ENCODE assay signal across 16 mouse cellular contexts in the genomic region with DNA sequence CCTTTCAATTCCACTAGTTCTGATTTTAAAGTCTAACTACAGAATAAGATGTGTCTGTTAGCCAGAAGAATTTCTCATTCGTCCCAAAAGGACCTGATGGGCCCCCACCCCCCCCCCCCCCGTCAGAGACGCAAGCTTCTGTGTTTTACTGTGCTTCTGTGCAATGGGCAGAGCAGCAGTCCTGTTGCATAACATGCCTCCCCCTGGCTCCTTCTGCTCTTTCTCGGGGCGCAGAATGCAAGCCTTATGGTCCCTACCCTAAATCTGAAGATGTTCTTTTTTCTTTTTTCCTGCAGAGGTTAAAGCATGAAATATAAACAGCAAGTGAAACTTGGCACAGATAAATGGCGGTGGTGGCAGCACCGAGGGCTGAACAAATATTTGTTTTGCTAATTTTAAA.
DNase-seq lines count a peak whose midpoint lies in the region; ATAC-seq and TF ChIP-seq lines count a peak whose summit lies in the region.
"Had no signal": no experiment of that assay in that cellular context is flagged by ENCODE, and none has a peak within 500 bp of the region (broad histone marks: within the 10 kb centered on the region; RNA-seq: fewer than 3 reads in every experiment).

No protein-coding gene starts in this region.

- peak overlapping the region; percentile 62 for H3K4me2 ChIP-seq in heart, embryonic 13.5 days
- no peak overlapping the region for H3K4me2 ChIP-seq in midbrain, embryonic 15.5 days
- H3K4me2 ChIP-seq: liver, embryonic 13.5 days; neural tube, embryonic 13.5 days had no signal

- DNase-seq in heart, postnatal 10 days, result no peak
- DNase-seq in left cerebral cortex, adult 2 months (ENCODE audit: extremely low spot score in 1 of 2, low spot score in 2 of 2), result no peak
- DNase-seq in left cerebral cortex, postnatal 4 days, result no peak
- peak; percentile 36 for DNase-seq in right cerebral cortex, postnatal 25 days
- DNase-seq in right cerebral cortex, postnatal 4 days, result no peak
- DNase-seq: cerebellum, postnatal 25 days; liver, embryonic 13.5 days; spleen, adult 18-20 months; thymus, postnatal 4 days had no signal

- no peak overlapping the region for H3K27ac ChIP-seq in heart, embryonic 13.5 days (replicated peaks)
- H3K27ac ChIP-seq in left cerebral cortex, adult 2 months, result peak overlapping the region; percentile 82
- H3K27ac ChIP-seq in midbrain, embryonic 15.5 days, result no peak overlapping the region
- H3K27ac ChIP-seq: embryonic facial prominence, embryonic 10.5 days; hindbrain, embryonic 10.5 days; liver, embryonic 13.5 days; neural tube, embryonic 13.5 days had no signal

- H3K36me3 ChIP-seq in heart, embryonic 13.5 days, result no peaks in the 10 kb centered on the region
- H3K36me3 ChIP-seq in midbrain, embryonic 15.5 days (replicated peaks), result no peaks in the 10 kb centered on the region
- H3K36me3 ChIP-seq: embryonic facial prominence, embryonic 10.5 days; hindbrain, embryonic 10.5 days; liver, embryonic 13.5 days; neural tube, embryonic 13.5 days had no signal

- H3K9ac ChIP-seq in heart, embryonic 13.5 days, result no peak overlapping the region
- no peak overlapping the region for H3K9ac ChIP-seq in midbrain, embryonic 15.5 days
- H3K9ac ChIP-seq: liver, embryonic 13.5 days; neural tube, embryonic 13.5 days had no signal

- H3K4me3 ChIP-seq in heart, embryonic 13.5 days, result no peak overlapping the region
- H3K4me3 ChIP-seq in left cerebral cortex, adult 2 months, result peak overlapping the region; percentile 16; the same call in 1 of the 2 replicates
- H3K4me3 ChIP-seq in midbrain, embryonic 15.5 days, result no peak overlapping the region
- H3K4me3 ChIP-seq: embryonic facial prominence, embryonic 10.5 days; erythroblast, embryonic 14.5 days; hindbrain, embryonic 10.5 days; liver, embryonic 13.5 days; neural tube, embryonic 13.5 days had no signal

- H3K27me3 ChIP-seq in heart, embryonic 13.5 days (replicated peaks), result no peaks in the 10 kb centered on the region
- H3K27me3 ChIP-seq in midbrain, embryonic 15.5 days (replicated peaks), result no peaks in the 10 kb centered on the region
- H3K27me3 ChIP-seq: liver, embryonic 13.5 days; neural tube, embryonic 13.5 days had no signal

- 49% methylated on average over 7 of the region's 7 CpGs for WGBS in heart, embryonic 13.5 days
- WGBS in midbrain, embryonic 15.5 days, result 74% methylated on average over 7 of the region's 7 CpGs

- intact Hi-C loops in heart, postnatal 10 days (cut with DNase I), result loop anchor here (5.0 kb wide), 1 partner anchor 226 kb away; a partner anchor contains a TSS
- intact Hi-C loops in left cerebral cortex, adult 2 months (cut with DNase I), result loop anchor here (2.0 to 10.0 kb wide), 5 partner anchors 66 to 226 kb away; no protein-coding TSS in a partner anchor
- intact Hi-C loops in left cerebral cortex, postnatal 4 days (cut with DNase I), result loop anchor here (10.0 kb wide), 1 partner anchor 228 kb away; a partner anchor contains a TSS

- peaks cover 72% of the 10 kb centered on the region for H3K4me1 ChIP-seq in heart, embryonic 13.5 days
- peaks cover 40% of the 10 kb centered on the region for H3K4me1 ChIP-seq in midbrain, embryonic 15.5 days
- H3K4me1 ChIP-seq: liver, embryonic 13.5 days had no signal

- TF ChIP-seq CTCF in left cerebral cortex, adult 2 months (IDR thresholded peaks at IDR 0.05), result no peak

- no peaks in the 10 kb centered on the region for H3K9me3 ChIP-seq in heart, embryonic 13.5 days
- no peaks in the 10 kb centered on the region for H3K9me3 ChIP-seq in midbrain, embryonic 15.5 days
- H3K9me3 ChIP-seq: embryonic facial prominence, embryonic 10.5 days; hindbrain, embryonic 10.5 days; liver, embryonic 13.5 days; neural tube, embryonic 13.5 days had no signal

- no peak for ATAC-seq in heart, embryonic 13.5 days (ENCODE audit: extremely low read depth, insufficient number of reproducible peaks, low FRiP score, low TSS enrichment)
- ATAC-seq in midbrain, embryonic 15.5 days (replicated peaks), result no peak
- ATAC-seq: forebrain, embryonic 16.5 days had no signal
